Mouse (Mus musculus): ENCODE measurements around the gene Taf6l. TPM values are rescaled to one million over a fixed set of nuclear protein-coding genes. Genes with fewer than 3 reads are reported as not detected.

Taf6l gene
- 5.1 and 6.2 TPM in 2 replicates for total RNA-seq (2015)
- 8.9 and 9.8 TPM in 2 replicates for total RNA-seq (2017)

DNA sequence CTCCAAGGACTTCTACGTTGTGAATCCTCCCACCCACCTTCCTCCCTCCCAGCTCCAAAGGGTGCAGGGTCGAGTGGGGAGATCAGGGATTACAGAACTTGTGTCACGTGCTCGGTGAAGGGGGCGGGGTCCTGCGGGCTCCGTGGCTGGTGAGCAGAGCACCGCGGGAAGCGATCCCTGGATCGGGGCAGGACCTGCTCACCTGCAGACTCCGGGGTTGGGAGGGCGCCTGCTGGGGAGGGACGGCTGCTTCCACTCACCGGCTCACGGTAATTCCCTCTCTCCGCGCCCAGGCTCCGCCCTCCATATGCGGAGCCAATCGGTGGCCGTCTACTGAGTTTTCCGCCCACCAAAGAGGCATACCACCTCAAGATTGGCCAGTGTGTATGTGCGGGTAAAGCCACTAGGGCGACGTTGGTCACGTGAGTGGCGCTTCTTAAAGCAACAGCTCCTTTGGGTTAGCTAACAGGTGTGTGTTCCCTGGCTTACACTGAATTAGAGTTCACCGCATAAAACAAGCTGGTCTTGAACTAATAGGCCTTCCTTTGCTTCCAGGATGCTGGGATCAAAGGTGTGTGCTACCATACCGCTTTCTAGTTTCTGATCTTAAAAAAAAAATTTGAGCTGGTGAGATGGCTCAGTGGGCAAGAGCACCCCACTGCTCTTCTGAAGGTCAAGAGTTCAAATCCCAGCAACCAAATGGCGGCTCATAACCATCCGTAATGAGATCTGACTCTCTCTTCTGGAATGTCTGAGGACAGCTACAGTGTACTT is at the start of gene Taf6l:
Gene Taf6l (minus strand): TSS at position 410 of the 774 bp plus-strand sequence.
- peak; percentile 99 for ATAC-seq (ENCODE audit: poor library complexity, severe bottlenecking)

DNA sequence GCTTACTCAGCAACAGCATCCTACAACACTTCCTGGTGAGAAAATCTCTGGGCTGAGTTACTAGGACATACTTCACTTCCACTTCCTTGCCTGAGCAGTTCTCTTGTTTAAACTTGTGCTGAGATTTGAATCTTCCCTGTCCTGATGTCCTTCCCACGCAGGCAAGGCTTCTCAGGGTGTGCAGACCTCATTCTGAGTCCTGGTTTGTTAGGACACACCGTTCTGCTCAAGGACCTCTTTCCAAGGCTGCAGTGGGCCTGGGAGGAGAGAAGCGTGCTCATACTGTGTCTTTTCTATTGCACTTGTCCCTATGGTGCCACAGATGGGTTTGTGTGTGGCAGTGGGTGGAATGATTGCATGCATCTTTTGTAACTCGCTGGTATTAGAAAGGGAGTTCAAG is 46.8 kb upstream of the Taf6l start:
- ATAC-seq (ENCODE audit: poor library complexity, severe bottlenecking) = no peak

DNA sequence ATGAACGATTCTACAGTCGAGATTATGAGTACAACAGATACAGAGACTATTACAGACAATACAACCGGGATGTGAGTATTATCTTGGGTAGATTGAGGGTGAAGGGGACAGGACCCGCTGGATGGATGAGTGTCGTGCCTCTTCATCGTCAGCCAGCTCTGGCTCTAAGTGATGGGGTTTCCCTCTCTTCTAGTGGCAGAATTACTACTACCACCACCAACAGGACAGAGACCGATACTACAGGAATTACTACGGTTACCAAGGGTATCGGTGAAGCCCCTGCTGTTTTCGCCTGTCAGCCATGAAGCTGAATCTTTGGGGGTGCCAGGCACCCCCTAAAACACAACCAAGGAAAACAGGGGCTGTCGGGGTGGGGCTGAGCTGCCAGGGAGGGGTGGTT is 45.0 kb upstream of the Taf6l start:
- ATAC-seq (ENCODE audit: poor library complexity, severe bottlenecking) = no peak

DNA sequence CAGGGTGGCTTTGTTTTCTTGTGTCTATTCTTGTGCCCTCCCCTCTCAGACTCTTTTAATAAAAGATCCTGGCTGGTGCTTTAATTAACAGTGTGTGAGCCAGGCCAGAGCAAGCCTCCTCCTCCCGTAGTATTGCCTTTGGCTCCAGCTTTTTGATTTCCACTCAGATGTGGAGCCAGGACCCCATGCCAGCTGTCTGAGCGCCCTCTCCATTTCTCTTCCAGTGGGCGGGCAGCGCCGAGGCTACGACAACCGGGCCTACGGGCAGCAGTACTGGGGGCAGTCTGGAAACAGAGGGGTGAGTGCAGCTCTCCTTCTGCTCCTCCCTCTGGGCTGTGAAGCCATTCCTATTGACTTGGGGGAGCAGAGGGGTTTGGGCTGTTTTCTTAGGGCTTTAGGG is 44.4 kb upstream of the Taf6l start:
- ATAC-seq (ENCODE audit: poor library complexity, severe bottlenecking) = no peak

DNA sequence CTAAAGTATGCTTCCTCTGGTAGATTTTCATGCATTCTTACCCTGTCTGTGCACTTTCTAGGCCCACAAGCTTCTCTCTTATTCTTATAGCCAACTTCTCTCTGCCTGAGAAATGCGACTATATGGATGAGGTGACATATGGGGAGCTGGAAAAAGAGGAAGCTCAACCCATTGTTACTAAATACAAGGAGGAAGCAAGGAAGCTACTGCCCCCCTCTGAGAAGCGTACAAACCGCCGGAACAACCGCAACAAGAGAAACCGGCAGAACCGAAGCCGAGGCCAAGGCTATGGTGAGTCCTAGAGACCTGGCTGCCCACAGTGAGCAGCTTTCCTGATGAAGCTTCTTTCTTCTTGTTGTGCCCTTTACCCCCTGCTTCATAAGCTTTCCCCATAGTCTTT is 43.4 kb upstream of the Taf6l start, which contains the start of gene AC129217.1:
Gene AC129217.1 (plus strand): TSS at position 114 of the 400 bp plus-strand sequence.
- peak; percentile 98 for ATAC-seq (ENCODE audit: poor library complexity, severe bottlenecking)

DNA sequence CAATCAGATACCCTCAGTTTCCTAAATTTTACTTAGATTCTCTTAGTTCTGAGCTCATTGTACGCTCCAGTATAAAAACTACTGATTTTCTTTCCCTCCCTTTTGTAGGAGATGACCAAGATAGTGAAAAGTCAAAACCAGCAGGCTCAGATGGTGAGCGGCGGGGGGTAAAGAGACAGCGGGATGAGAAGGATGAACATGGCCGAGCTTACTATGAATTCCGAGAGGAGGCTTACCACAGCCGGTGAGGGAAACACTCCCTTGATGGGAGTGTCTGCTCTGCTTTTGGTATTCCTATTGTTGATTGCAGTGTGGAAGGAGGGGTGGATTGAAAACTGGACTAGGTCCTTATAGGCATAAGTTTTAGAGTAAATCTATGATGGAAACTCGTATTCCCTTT is 36.5 kb upstream of the Taf6l start:
- no peak for ATAC-seq (ENCODE audit: poor library complexity, severe bottlenecking)

DNA sequence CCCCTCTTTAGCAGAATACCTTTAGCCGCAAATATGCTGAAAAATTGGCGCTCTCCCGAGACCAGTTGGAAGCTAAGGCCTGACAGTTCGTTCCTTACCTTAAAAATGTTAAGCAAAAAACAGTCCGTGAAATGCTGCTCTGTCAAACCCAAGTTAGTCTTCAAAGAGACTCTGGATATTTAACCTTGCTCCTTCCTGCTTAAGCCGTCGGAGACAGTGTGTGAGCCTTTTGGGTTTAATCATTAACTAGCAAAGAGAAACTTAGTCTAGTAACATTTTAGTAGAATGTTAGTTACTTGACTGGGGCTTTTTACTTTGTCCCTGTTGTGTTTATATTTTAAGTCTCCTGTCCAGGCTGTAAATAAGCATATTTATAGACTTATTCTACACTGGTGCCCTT is 34.9 kb upstream of the Taf6l start:
- no peak for ATAC-seq (ENCODE audit: poor library complexity, severe bottlenecking)

DNA sequence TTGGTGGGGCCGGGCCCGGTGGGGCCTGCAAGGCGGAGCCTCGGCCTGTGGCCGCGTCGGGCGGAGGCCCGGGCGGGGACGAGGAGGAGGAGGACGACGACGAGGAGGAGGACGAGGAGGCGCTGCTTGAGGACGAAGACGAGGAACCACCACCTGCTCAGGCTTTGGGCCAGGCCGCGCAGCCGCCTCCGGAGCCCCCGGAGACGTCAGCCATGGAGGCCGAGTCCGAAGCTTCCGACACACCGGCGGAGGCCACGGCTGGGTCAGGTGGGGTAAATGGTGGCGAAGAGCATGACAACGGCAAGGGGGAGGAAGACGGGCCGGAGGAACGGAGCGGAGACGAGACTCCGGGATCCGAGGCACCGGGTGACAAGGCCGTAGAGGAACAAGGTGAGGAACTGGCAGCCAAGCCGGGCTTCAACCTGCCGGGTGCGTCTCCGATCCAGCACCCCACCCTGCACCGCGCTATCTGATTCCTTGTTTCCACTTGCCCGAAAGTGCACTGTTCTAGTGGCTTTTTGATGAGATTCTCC is 34.3 kb upstream of the Taf6l start:
- ATAC-seq (ENCODE audit: poor library complexity, severe bottlenecking) = peak; percentile 5

DNA sequence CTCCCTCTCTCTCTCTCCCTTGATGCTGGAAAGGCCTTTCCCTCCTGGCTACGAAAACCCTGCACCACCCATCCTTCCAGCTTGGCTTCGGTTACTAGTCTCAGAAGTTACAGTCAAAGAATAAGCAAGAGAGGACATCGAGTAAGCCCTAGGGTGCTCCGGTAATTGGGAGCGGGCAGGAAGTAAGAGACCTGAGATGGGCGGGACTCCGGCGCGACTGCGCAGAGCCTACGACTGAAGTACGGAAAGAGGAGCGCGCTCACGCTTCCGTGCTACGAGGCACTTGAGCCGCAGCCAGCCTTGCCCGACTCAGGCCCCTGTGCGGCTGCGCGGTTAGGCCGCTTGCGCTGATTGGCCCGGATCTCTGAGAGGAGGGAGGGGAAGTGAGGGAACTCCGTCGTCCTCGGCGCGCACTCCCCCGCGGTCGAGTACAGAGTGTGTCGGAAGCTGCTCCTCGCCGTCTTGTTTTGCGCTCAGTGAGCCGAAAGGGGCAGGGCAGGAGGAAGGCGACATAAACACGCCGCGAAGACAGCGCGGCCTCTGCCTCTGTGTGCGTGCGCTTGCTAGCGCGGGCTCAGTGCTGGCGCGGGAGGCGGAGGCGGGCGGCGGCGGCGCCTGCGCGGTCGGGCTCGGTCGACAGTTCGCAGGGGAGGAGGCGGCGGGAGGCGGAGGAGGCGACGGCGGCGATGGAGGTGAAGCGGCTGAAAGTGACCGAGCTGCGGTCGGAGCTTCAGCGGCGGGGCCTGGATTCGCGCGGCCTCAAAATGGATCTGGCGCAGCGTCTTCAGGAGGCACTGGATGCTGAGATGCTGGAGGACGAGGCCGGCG is 33.6 kb upstream of the Taf6l start, which contains the start of gene Hnrnpul2:
Gene Hnrnpul2 (plus strand): TSS at position 415 of the 828 bp plus-strand sequence.
- peak; percentile 84 for ATAC-seq (ENCODE audit: poor library complexity, severe bottlenecking)

DNA sequence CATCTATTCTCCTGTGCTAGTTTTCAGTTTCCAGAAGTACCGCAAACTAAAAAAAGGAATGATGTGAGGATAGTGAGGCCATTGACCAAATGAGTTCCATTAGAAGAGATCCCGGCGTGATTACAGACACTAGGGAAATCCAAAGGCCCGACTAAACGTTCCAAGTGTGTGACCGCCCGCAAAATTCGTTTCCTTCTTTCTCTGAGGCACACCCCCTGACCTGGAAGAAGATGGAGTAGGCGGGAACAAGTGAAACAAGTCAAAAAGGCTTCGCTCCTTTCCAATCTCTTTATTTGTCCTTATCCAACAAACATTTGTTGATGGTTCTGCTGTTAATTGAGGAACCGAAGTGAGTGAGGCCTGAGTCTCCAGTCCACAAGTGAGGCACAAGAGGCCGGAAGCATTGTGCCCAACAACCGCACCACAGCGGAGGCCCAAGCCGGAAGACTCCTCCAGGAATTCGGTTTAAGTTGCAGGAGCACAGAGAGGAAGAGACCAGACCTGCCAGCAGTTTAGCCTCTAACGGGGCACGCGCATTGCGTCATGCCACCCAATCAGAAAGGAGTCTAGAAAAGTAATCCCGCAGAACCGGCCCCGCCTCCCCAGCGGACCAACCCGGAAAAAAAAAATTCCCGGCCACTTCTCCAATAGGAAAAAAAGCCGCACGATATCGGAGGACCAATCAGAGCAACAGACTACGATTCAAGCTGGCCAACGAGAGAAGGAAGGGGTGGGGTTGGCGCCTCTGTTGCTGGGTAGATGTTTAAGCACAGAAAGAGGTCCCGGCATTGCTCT is 32.8 kb upstream of the Taf6l start, which contains the start of gene Ttc9c:
Gene Ttc9c (minus strand): TSS at position 533 of the 795 bp plus-strand sequence.
- peak; percentile 74 for ATAC-seq (ENCODE audit: poor library complexity, severe bottlenecking)

DNA sequence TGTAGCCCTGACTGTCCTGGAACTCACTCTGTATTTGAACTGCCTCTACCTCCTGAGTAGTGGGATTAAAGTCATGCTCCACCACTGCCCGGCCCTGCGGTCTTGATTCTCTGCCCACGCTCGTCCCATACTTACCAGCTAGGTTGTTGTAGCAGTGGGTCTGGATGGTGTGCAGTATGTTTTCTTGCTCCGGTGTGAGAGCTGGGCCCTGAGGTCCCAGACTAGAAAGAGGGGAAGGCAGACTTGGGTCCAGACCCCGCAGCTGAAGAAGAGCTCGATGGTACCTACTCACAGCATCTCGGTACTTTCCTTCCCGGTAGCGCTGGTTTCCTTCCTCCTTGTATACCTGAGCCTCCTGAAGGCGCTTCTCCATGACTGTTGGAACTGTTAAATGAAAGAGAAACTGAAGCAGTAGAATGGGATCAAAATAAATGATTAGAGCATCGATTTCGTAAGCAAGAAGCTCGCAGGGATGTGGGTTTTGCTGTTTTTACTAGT is 32.1 kb upstream of the Taf6l start:
- ATAC-seq (ENCODE audit: poor library complexity, severe bottlenecking) = no peak

DNA sequence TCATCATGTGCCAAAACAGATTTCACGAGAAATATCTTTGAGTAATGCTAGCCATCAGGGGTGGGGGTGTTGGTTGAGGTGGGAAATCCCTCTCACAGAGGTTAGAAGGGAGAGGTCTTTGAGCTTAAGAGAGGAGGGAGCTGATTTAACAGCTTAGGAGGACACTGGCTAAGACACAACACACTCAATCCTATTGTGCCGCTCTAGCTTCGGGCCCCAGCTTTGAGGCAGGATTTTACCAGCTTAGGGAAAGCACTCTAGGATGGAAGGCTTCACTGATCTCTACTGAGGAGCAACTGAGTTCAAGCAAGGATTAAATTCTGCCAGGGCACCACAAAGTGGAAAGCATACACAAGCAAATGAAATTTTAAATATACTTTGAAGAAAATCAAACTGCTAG is 30.8 kb upstream of the Taf6l start:
- ATAC-seq (ENCODE audit: poor library complexity, severe bottlenecking) = no peak

DNA sequence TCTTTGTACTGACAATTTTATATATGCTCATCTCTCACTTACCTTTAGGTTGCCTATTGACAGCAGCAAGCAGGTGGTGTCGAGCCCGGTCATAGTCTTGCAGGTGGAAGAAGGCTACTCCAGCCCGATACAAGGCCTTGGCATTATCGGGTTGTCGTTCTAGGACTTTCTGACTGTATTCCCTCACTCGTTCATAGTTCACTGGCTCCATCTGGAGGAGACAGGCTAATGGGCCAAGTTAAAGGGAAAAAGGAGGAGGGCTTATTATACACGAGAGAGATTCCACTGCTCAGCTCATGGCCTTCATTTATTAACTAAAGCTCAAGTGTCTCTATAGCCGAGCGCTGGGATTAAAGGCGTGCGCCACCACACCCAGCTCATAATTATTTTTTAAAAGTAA is 29.6 kb upstream of the Taf6l start:
- ATAC-seq (ENCODE audit: poor library complexity, severe bottlenecking) = no peak

DNA sequence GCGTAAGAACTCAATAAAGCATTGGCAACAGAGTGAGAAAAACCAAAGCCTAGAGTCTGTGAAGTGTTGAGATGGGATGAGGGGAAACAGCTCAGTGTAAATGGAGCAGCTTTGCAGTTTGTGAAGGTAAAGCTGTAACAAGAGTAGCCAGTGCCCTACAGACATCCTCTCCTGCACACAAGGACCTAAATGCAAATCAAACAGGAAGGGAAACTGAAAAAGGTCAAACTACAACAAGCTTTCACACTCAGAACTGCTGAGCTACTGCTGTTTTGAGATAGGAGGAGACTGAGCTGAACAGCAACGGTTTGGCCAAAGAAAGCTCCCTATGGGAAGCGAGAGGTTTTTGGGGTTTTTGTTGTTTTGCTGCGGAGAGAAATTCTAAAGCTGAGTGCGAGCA is 20.6 kb upstream of the Taf6l start:
- ATAC-seq (ENCODE audit: poor library complexity, severe bottlenecking) = no peak

DNA sequence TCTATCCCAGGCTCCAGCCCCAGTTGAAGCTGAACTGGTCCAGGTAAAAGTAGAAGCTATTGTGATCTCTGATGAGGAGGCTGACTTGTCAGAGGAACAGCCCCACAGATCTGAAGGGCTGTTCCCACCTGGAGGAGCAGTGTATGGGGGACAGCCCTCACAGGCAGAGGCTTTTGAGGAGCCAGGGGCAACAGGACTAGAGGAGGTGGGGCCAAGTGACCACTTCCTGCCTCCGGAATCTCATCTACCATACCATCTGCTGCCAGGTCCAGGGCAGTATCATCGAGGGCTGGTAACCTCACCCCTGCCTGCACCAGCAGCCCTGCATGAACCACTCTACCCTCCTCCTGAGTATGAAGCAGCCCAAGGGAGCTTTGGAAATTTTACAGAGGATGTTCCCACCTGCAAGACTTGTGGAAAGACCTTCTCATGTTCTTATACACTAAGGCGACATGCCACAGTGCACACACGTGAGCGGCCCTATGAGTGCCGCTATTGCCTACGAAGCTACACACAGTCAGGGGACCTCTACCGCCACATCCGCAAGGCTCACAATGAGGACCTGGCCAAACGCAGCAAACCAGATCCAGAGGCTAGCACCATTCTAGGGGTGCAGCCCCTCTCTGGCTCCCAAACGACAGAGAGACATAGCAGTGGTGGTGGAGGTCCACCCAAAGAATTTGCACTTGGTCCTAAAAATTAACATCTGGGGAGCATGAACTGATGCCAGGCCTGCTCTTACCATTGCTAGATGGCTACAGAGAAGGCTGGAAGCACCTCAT is 17.9 kb upstream of the Taf6l start:
- ATAC-seq (ENCODE audit: poor library complexity, severe bottlenecking) = no peak

DNA sequence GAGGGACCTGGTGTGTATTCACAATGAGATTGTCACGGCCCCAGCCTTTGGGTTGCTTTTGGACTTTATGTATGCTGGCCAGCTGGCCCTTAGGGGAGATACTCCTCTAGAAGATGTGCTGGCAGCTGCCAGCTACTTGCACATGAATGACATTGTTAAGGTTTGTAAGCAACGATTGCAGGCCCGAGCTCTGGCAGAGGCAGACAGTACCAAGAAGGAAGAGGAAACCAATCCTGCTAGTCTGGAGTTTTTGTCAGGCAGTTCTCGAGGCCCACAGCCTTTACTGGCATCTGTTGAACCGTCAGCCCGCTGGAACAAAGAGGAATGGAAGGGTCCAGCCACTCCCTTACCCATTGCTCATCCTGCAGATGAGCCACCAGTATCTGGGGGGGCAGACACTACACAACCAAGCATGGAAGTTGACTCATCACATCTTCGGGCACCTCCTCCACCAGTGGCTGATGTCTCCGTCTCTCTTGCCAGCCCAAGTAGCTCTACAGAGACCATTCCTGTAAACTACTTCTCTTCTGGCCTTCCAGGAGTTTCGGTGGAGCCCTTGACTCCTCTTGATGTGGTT is 17.1 kb upstream of the Taf6l start:
- ATAC-seq (ENCODE audit: poor library complexity, severe bottlenecking) = no peak

DNA sequence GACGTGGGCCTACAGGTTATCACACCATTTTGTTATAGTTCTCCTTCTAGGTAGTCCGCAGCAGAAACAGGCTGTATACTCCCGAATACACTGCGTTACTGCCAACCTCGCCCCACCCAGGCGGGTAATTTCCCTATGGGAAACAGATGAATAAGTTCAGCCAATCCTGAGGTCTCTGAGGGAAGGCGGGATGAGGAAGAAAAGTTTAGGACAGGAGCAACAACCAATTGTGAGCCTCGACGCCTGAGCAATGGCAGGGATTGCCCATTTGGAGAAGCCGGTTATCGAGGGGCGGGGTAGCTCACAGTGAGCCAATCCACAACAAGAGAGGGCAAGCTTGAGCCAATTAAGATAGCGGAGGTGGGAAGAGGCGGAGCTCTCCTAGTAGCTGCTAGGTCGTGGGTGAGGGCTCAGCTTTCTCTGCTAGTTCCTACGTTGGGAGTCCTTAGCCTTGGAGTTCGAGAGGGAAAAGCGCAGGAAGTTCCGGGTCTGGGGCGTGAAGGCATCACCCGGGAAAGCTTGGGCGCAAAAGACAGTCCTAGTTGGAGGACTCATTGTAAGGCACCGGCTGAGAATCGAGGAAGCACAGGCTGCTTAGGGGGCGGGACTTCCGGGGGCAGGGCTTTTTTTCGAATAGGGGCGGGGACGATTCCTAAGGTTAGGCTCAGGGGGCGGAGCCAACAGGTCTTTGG is 16.1 kb upstream of the Taf6l start, which contains the start of gene Zbtb3:
Gene Zbtb3 (plus strand): TSS at position 426 of the 692 bp plus-strand sequence.
- peak; percentile 90 for ATAC-seq (ENCODE audit: poor library complexity, severe bottlenecking)

DNA sequence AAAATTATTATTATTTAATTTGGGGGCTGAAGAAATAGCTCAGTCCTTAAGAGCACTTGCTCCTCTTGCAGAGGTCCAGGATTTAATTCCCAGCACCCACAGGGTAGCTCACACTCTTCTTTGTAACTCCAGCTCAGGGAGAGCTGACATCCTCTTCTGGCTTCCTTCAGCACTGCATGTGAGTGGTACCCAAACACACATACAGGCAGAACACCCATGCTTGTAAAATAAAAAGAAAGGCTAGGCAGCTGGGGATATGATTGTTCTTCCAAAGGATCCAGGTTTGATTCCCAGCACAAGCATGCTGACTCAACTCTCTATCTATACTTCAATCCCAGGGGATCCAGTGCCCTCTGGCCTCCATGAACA is 12.7 kb upstream of the Taf6l start:
- no peak for ATAC-seq (ENCODE audit: poor library complexity, severe bottlenecking)
